Mouse (Mus musculus) liver, adult 2 months (tissue): Measurements from ENCODE around the gene Slc35b2.

Experiments used
- CTCF ChIP-seq: fragments of 200-500 bp; IDR thresholded peaks from 2 replicates; pipeline ENCODE4 v1.5.1; 2011; ENCODE audit warnings: low read depth, low read length, control low read depth
- POLR2A ChIP-seq: fragments of 200-500 bp; IDR thresholded peaks from 2 replicates; pipeline ENCODE4 v1.6.1; 2011; ENCODE audit warnings: low read length, control low read depth; ENCODE audit not compliant: insufficient read depth; ENCODE audit errors: extremely low read depth

GRCm38 (mm10) chr17:45515204-45515726, 48.4 kb upstream of the Slc35b2 start:
- TF ChIP-seq POLR2A (no peak), CTCF (no peak)
